Mouse (Mus musculus) stomach, embryonic 15.5 days (tissue): ENCODE data around the gene Phf21a. TPM values are rescaled to one million over a fixed set of nuclear protein-coding genes. Genes with fewer than 3 reads are reported as not detected.

Experiments used
- ATAC-seq: fragments of 200-750 bp; cut with Nextera tagmentation; 2 replicates; pipeline ENCODE4 v1.8.0; 2017; ENCODE audit warnings: low read depth, moderate number of reproducible peaks, moderate TSS enrichment; ENCODE audit not compliant: insufficient read depth, low FRiP score
- H3K27ac ChIP-seq: fragments of 300-500 bp; sonication (generic); 2 replicates; pipeline ENCODE4 v1.5.1; 2015; ENCODE audit warnings: mild to moderate bottlenecking, inconsistent platforms
- H3K27me3 ChIP-seq: fragments of 300-500 bp; sonication (generic); replicated peaks from 2 replicates; pipeline ENCODE4 v1.6.1; 2015; ENCODE audit warnings: inconsistent platforms
- H3K36me3 ChIP-seq: fragments of 300-500 bp; sonication (generic); 2 replicates; pipeline ENCODE4 v1.6.1; 2015; ENCODE audit warnings: inconsistent platforms
- H3K4me1 ChIP-seq: fragments of 300-500 bp; sonication (generic); 2 replicates; pipeline ENCODE4 v1.6.1; 2015; ENCODE audit warnings: inconsistent platforms
- H3K4me2 ChIP-seq: fragments of 300-500 bp; sonication (generic); 2 replicates; pipeline ENCODE4 v1.6.1; 2015; ENCODE audit warnings: mild to moderate bottlenecking, inconsistent platforms
- H3K4me3 ChIP-seq: fragments of 300-500 bp; sonication (generic); replicated peaks from 2 replicates; pipeline ENCODE4 v1.5.1; 2015; ENCODE audit warnings: inconsistent platforms
- H3K9ac ChIP-seq: fragments of 300-500 bp; sonication (generic); 2 replicates; pipeline ENCODE4 v1.6.1; 2015; ENCODE audit warnings: inconsistent platforms
- H3K9me3 ChIP-seq: fragments of 300-500 bp; sonication (generic); 2 replicates; pipeline ENCODE4 v1.6.1; 2016; ENCODE audit warnings: inconsistent platforms
- WGBS: fragments of 180-500 bp; shearing (Covaris S2); methylation state at CpG from one replicate; pipeline ENCODE4 v1.1.7; 2015; 5-methylcytosine and 5-hydroxymethylcytosine counted together
- polyA plus RNA-seq: library from polyadenylated mRNA; unstranded; fragments of >200 nt; fragmentation: Nextera tagmentation; extraction: Ambion mirVana; gene quantifications from 2 replicates; pipeline ENCODE4 v1.2.1, GENCODE M21; 2015

Phf21a gene
- polyA plus RNA-seq, 1 experiment from 2014 or later = 18.8 TPM

GRCm38 (mm10) chr2:92059481-92060220 lies 33.3 kb upstream of the Phf21a start:
- peak overlapping the region; percentile 60 for H3K4me3 ChIP-seq
- no peaks in the 10 kb centered on the region for H3K36me3 ChIP-seq
- no peaks in the 10 kb centered on the region for H3K9me3 ChIP-seq
- H3K4me2 ChIP-seq = peak overlapping the region; percentile 100
- peaks cover 22% of the 10 kb centered on the region for H3K27me3 ChIP-seq
- H3K9ac ChIP-seq = peak overlapping the region; percentile 27; the same call in 1 of the 2 replicates
- H3K27ac ChIP-seq = no peak overlapping the region
- ATAC-seq = peak; percentile 56
- under 1% methylated on average over 63 of the region's 63 CpGs for WGBS
- peaks cover 28% of the 10 kb centered on the region for H3K4me1 ChIP-seq

DNA sequence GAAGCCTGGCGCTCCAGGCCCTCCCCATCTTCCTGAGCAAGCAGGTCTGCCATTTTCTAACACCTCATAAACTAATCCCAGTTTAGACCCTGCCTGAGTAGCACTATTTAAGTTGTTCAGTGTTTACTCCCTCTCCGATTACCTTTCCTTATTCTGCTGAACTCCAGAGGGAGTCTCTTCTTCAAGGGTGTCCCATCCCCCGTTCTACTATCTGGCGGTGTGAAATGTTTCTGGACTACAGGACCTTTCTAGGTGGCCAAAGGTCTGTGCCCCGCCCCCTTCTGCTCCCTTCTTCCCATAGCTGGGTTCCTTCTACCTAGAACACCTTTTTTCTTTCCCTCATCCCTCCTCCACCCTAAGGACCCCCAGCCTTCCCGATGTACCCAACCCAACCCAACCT lies 32.6 kb upstream of the Phf21a start:
- ATAC-seq = no peak
- Histone ChIP-seq H3K27ac (no peak overlapping the region), H3K9me3 (no peaks in the 10 kb centered on the region), H3K36me3 (no peaks in the 10 kb centered on the region), H3K9ac (no peak overlapping the region), H3K4me2 (peak overlapping the region; percentile 100), H3K4me3 (peak overlapping the region; percentile 60), H3K27me3 (peaks cover 22% of the 10 kb centered on the region), H3K4me1 (peaks cover 25% of the 10 kb centered on the region)
- 32% methylated on average over 6 of the region's 6 CpGs for WGBS

GRCm38 (mm10) chr2:92061337-92061736 lies 31.6 kb upstream of the Phf21a start:
- WGBS = 79% methylated on average over 5 of the region's 5 CpGs

GRCm38 (mm10) chr2:92063106-92063505 lies 29.8 kb upstream of the Phf21a start:
- Histone ChIP-seq H3K9me3 (no peaks in the 10 kb centered on the region), H3K27me3 (peaks cover 22% of the 10 kb centered on the region), H3K4me2 (no peak overlapping the region), H3K27ac (no peak overlapping the region), H3K36me3 (no peaks in the 10 kb centered on the region), H3K9ac (no peak overlapping the region), H3K4me1 (peaks cover 16% of the 10 kb centered on the region), H3K4me3 (no peak overlapping the region)
- WGBS = 62% methylated on average over 5 of the region's 5 CpGs
- no peak for ATAC-seq

More at GRCm38 (mm10) chr2:92061337-92061736, 31.6 kb upstream of the Phf21a start:
- no peak for ATAC-seq
- no peak overlapping the region for H3K27ac ChIP-seq
- no peaks in the 10 kb centered on the region for H3K9me3 ChIP-seq
- H3K36me3 ChIP-seq = no peaks in the 10 kb centered on the region
- H3K4me2 ChIP-seq = no peak overlapping the region
- H3K27me3 ChIP-seq = peaks cover 22% of the 10 kb centered on the region
- peaks cover 16% of the 10 kb centered on the region for H3K4me1 ChIP-seq
- H3K4me3 ChIP-seq = no peak overlapping the region
- no peak overlapping the region for H3K9ac ChIP-seq

DNA sequence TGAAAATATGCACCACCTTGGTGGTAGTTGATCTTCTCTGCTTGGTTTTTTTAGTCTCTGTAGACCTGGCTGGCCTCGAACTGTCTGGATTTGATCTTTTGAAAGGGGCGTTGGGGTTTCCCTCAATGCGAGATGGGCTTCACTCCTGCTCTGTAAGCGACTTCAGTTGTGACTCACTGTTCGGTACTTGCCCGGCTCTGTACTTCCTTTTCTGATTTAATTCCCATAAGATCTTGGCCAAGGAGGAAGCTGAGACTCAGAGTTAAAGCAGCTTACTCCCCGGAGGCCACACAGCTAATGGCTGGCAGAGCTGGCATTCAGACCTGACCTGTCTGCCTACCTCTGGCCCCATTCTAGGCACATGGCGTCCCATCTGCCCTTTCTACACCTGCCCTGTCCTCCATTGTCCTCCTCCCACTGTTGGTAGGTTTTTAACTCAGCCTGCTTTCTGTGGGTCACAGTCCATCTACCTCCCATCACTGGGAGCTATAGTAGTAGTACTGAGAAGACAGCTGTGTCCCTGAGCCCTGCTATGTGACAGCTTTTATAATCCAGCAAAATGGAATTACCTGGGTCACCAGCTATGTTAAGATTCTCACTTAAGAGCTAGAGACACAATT lies 27.5 kb upstream of the Phf21a start:
- peaks cover under 1% of the 10 kb centered on the region; the same call in 1 of the 2 replicates for H3K4me1 ChIP-seq
- H3K9me3 ChIP-seq = no peaks in the 10 kb centered on the region
- no peak overlapping the region for H3K9ac ChIP-seq
- H3K36me3 ChIP-seq = no peaks in the 10 kb centered on the region
- no peak overlapping the region for H3K4me2 ChIP-seq
- H3K4me3 ChIP-seq = no peak overlapping the region
- H3K27me3 ChIP-seq = peaks cover 9% of the 10 kb centered on the region
- no peak overlapping the region for H3K27ac ChIP-seq
- WGBS = 76% methylated on average over 8 of the region's 8 CpGs
- no peak for ATAC-seq

DNA sequence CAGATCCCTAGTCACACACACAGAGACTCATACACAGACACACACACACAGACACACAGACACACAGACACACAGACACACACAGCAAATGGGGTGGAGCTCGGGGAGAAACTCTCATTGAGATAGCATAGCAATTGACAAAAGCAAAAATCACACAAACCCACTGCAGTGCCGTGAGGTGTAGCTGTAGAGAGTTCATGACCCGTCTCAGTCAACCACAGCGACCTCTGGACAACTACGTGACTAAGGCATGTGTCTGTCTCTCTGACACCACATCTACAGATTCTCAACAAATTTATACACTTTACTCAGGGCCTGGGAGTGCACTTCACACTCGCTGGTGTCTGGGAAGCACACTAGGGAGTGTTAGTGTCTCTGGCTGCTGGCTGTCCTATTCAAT lies 27.0 kb upstream of the Phf21a start:
- Histone ChIP-seq H3K27me3 (0 out of 2 replicates have a peak, but pooled peaks cover 5% of the 10 kb centered on the region), H3K4me2 (no peak overlapping the region), H3K9me3 (no peaks in the 10 kb centered on the region), H3K4me1 (no peaks in the 10 kb centered on the region), H3K36me3 (no peaks in the 10 kb centered on the region), H3K27ac (no peak overlapping the region), H3K4me3 (no peak overlapping the region), H3K9ac (no peak overlapping the region)
- WGBS = 54% methylated on average over 6 of the region's 6 CpGs
- no peak for ATAC-seq

DNA sequence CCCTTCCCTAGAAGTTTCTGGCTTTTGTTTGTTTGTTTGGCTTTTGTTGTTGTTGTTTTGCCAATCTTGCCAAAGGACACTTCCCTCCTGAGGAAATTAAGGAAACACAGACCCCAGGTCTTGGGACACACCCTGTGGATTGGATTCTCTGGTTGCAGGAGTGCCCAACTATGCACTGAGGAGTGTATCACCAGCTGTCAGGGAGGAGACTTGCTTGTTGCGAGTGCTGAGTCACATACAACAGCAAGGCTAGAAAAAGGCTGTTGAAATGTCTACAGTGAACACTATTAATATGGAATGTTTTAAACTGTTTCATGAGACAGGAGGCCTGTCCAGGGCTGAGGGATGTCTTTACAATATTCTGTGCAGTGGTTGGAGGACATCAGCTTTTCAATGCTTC lies 26.0 kb upstream of the Phf21a start:
- no peak overlapping the region for H3K4me3 ChIP-seq
- no peak overlapping the region for H3K9ac ChIP-seq
- WGBS = 63% methylated on average over 1 of the region's 1 CpGs
- no peak overlapping the region for H3K27ac ChIP-seq
- no peak overlapping the region for H3K4me2 ChIP-seq
- no peaks in the 10 kb centered on the region for H3K36me3 ChIP-seq
- no peak for ATAC-seq
- H3K4me1 ChIP-seq = no peaks in the 10 kb centered on the region
- no peaks in the 10 kb centered on the region for H3K9me3 ChIP-seq
- no peaks in the 10 kb centered on the region for H3K27me3 ChIP-seq

GRCm38 (mm10) chr2:92067600-92067999 lies 25.3 kb upstream of the Phf21a start:
- H3K4me3 ChIP-seq = no peak overlapping the region
- no peaks in the 10 kb centered on the region for H3K27me3 ChIP-seq
- no peaks in the 10 kb centered on the region for H3K36me3 ChIP-seq
- no peak overlapping the region for H3K27ac ChIP-seq
- no peak for ATAC-seq
- H3K9ac ChIP-seq = no peak overlapping the region
- WGBS = 44% methylated on average over 3 of the region's 3 CpGs
- no peak overlapping the region for H3K4me2 ChIP-seq
- no peaks in the 10 kb centered on the region for H3K4me1 ChIP-seq
- no peaks in the 10 kb centered on the region for H3K9me3 ChIP-seq

- Histone ChIP-seq H3K9ac (no peak overlapping the region), H3K4me2 (no peak overlapping the region), H3K9me3 (no peaks in the 10 kb centered on the region), H3K36me3 (no peaks in the 10 kb centered on the region), H3K27ac (no peak overlapping the region), H3K27me3 (no peaks in the 10 kb centered on the region), H3K4me3 (no peak overlapping the region), H3K4me1 (no peaks in the 10 kb centered on the region)
- 62% methylated on average over 5 of the region's 5 CpGs for WGBS
- no peak for ATAC-seq
Measured at GRCm38 (mm10) chr2:92069630-92070029, 23.3 kb upstream of the Phf21a start.

DNA sequence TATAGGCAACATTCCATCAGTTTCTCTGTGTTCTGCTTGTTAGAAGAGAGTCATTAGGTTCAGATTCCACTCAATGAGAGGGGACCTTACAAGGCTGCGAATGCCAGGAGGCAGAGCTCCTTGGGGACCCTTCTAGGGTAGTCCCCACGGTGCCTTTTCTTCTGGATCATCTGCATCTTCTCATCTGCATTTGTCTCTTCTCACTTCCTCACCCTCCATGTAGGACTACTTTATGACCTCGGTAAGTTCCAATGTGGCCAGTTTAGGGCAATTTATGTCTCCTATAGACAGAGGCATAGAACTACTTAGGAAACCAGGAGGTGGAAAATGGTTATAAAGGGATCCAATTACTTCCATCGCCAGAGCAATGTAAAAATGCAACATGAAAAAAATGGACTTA lies 21.8 kb upstream of the Phf21a start:
- Histone ChIP-seq H3K4me3 (no peak overlapping the region), H3K27me3 (no peaks in the 10 kb centered on the region), H3K36me3 (no peaks in the 10 kb centered on the region), H3K9me3 (no peaks in the 10 kb centered on the region), H3K4me1 (no peaks in the 10 kb centered on the region), H3K27ac (no peak overlapping the region), H3K9ac (no peak overlapping the region), H3K4me2 (no peak overlapping the region)
- WGBS = 74% methylated on average over 4 of the region's 4 CpGs
- no peak for ATAC-seq

GRCm38 (mm10) chr2:92076086-92076692 lies 16.7 kb upstream of the Phf21a start:
- Histone ChIP-seq H3K9ac (no peak overlapping the region), H3K4me2 (no peak overlapping the region), H3K36me3 (no peaks in the 10 kb centered on the region), H3K4me1 (no peaks in the 10 kb centered on the region), H3K9me3 (no peaks in the 10 kb centered on the region), H3K27ac (no peak overlapping the region), H3K4me3 (no peak overlapping the region), H3K27me3 (no peaks in the 10 kb centered on the region)
- ATAC-seq = no peak
- WGBS = 82% methylated on average over 13 of the region's 13 CpGs

DNA sequence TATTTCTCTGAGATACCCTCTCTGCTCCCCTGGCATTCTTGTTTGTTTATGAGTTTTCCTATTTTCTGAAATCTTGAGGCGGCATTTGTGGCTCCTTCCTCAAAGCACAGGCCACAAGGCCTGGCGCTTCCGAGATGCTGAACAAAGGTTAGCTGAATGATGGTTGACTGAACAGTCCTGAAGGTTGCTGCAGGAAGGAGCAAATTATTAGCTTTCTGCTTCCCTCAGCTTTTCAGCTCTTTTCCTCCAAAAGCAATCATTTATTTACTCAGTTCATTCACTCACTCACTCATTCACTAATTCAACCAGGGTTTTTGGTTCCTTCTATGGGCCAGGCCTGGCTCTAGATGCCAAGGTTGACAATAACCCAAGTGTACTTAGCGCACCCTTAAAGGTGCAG lies 10.7 kb upstream of the Phf21a start:
- no peak for ATAC-seq
- Histone ChIP-seq H3K27me3 (no peaks in the 10 kb centered on the region), H3K4me1 (no peaks in the 10 kb centered on the region), H3K9me3 (no peaks in the 10 kb centered on the region), H3K9ac (no peak overlapping the region), H3K4me2 (no peak overlapping the region), H3K4me3 (no peak overlapping the region), H3K36me3 (no peaks in the 10 kb centered on the region), H3K27ac (no peak overlapping the region)
- WGBS = 87% methylated on average over 4 of the region's 4 CpGs
